Mouse (Mus musculus): ENCODE measurements around the gene Aoah. TPM values are rescaled to one million over a fixed set of nuclear protein-coding genes. Genes with fewer than 3 reads are reported as not detected.

Aoah gene
- 0.23 TPM in 1 of 2 replicates, not detected in the other for polyA plus RNA-seq (2011; ENCODE audit: insufficient read length, low read depth, missing spikeins)

DNA sequence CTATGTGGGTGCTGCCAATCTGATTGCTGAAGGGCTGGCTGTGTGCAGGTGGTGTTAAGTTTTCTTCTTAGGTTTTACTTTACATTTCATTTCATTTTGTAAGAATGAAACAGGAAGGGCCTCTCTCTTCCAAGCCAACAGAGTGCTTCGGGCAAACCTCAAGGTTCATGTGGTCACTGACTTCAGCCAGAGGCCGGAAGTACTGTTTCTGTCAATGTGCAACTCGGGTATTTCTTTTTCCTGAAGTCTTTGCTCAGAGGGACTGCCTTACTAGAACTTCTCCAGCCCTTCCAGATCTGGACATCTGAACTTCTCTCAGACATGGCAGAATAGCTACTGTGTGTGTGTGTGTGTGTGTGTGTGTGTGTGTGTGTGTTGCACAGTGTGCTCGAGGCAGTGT is at the start of gene Aoah:
TSS of gene Aoah (plus strand) at position 213 of the 400 bp plus-strand sequence.
- Histone ChIP-seq H3K4me1 (ENCODE audit: control insufficient read depth, insufficient read depth, low read length) (no peaks in the 10 kb centered on the region), H3K27ac (ENCODE audit: insufficient read depth, low read length) (no peak within 1 kb of the TSS), H3K4me3 (ENCODE audit: insufficient read depth, low read length) (no peak within 1 kb of the TSS)
- TF ChIP-seq POLR2A (IDR thresholded peaks at IDR 0.05; ENCODE audit: low read depth, low read length) (no peak), CTCF (IDR thresholded peaks at IDR 0.05; ENCODE audit: borderline replicate concordance, insufficient read depth, low read length) (no peak)

DNA sequence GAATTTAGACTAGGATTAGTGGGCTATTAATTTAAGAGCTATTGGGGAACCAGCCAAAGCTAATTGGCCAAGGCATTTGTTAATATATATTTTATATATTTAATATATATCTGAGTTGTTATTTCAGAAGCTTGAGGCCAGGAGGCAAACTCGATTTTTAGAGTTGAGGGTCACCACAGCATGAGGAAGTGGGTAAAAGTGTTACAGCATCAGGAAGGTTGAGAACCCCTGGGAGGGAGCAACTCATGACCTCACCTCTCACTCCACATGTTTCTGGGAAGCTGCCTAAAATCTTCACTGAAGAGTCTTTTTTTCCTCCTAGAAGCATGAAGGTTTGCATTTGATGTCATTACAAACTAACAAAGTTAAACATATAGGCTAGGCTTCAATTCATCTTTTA is 39.1 kb upstream of the Aoah start:
- Histone ChIP-seq H3K4me3 (ENCODE audit: insufficient read depth, low read length) (no peak overlapping the region), H3K27ac (ENCODE audit: insufficient read depth, low read length) (no peak overlapping the region), H3K4me1 (ENCODE audit: control insufficient read depth, insufficient read depth, low read length) (no peaks in the 10 kb centered on the region)
- no peak for TF ChIP-seq POLR2A (IDR thresholded peaks at IDR 0.05; ENCODE audit: low read depth, low read length)
- TF ChIP-seq CTCF (IDR thresholded peaks at IDR 0.05; ENCODE audit: borderline replicate concordance, insufficient read depth, low read length) = no peak

DNA sequence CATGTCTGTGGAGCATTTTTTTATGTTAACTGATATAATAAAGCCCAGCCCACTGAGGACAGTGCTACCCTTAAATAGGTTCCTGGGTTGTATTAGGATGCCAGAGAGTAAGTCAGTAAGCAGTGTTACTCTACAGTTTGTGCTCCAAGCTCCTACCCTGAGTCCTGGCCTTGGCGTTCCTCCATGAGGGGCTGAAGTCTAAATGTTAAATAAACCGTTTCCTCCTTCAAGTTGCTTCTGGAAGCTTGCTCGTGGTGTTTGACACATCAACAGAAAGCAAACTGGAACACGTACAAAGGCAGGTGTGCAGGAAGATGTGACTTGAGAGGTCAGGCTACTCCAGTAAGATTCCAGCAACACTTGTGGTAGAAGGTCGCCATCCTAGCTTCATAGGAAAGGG is 10.3 kb upstream of the Aoah start:
- H3K27ac ChIP-seq (ENCODE audit: insufficient read depth, low read length) = no peak overlapping the region
- no peak overlapping the region for H3K4me3 ChIP-seq (ENCODE audit: insufficient read depth, low read length)
- no peaks in the 10 kb centered on the region for H3K4me1 ChIP-seq (ENCODE audit: control insufficient read depth, insufficient read depth, low read length)
- TF ChIP-seq POLR2A (IDR thresholded peaks at IDR 0.05; ENCODE audit: low read depth, low read length) (no peak), CTCF (IDR thresholded peaks at IDR 0.05; ENCODE audit: borderline replicate concordance, insufficient read depth, low read length) (no peak)

DNA sequence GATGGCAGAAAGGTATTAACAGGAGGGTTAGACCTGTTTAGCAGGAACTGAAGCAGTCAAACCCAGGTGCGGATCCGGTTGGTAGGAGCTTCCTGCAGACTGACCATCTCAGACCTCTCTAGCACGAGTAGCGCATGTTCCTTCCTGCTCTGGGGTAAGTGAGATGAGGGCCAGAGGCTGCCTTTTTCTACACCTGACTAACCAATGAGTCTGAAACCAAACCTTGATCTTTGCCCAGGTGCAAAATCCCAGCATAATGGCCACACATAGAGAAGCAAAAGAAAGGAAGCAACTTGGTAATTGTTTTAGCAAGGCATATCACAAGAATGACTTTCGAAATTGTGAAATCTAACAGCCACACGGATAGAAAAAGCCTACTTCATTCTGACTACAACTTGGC is 9.9 kb upstream of the Aoah start:
- Histone ChIP-seq H3K27ac (ENCODE audit: insufficient read depth, low read length) (no peak overlapping the region), H3K4me1 (ENCODE audit: control insufficient read depth, insufficient read depth, low read length) (no peaks in the 10 kb centered on the region), H3K4me3 (ENCODE audit: insufficient read depth, low read length) (no peak overlapping the region)
- TF ChIP-seq POLR2A (IDR thresholded peaks at IDR 0.05; ENCODE audit: low read depth, low read length) (no peak), CTCF (IDR thresholded peaks at IDR 0.05; ENCODE audit: borderline replicate concordance, insufficient read depth, low read length) (no peak)

DNA sequence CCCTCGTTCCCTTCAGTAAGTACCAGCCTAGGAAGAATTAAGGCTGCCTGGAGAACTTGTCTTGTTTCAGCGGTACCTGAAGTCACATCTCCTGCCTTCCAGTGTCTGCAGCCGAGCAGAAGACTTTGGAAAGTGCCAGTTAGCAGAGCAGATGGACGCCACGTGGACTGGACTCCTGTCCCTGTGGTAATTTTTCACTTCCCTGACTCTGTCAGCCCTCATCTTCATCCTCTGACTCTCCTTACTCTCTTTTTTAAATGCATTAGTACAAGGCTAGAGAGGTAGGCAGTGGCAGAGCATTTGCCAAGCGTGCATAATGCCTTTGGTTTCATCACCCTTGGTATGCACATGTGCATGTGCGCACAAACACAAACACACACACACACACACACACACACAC is 8.0 kb upstream of the Aoah start:
- H3K4me3 ChIP-seq (ENCODE audit: insufficient read depth, low read length) = no peak overlapping the region
- no peak for TF ChIP-seq POLR2A (IDR thresholded peaks at IDR 0.05; ENCODE audit: low read depth, low read length)
- TF ChIP-seq CTCF (IDR thresholded peaks at IDR 0.05; ENCODE audit: borderline replicate concordance, insufficient read depth, low read length) = no peak
- H3K27ac ChIP-seq (ENCODE audit: insufficient read depth, low read length) = no peak overlapping the region
- no peaks in the 10 kb centered on the region for H3K4me1 ChIP-seq (ENCODE audit: control insufficient read depth, insufficient read depth, low read length)

DNA sequence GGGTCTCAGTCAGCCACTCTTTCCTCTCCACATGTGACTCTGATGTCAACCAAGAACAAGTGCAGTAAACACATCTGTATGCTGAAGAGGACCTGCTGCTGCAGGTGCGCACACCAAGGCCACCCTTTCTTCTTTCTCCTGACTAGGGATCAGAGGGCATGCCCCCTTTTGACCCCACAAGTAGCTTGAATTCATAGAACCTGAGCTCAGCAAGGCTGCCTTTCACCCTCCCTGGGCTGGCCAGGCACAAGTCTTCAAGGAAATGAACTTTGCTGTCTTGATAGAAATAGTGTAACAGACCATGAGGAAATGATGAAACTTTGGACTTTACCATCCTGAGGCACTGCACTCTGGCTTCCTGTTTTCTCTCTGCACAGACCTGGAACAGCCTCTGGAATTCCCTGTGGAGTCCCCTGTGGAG is 7.1 kb upstream of the Aoah start:
- H3K27ac ChIP-seq (ENCODE audit: insufficient read depth, low read length) = no peak overlapping the region
- TF ChIP-seq POLR2A (IDR thresholded peaks at IDR 0.05; ENCODE audit: low read depth, low read length) = no peak
- TF ChIP-seq CTCF (IDR thresholded peaks at IDR 0.05; ENCODE audit: borderline replicate concordance, insufficient read depth, low read length) = no peak
- no peak overlapping the region for H3K4me3 ChIP-seq (ENCODE audit: insufficient read depth, low read length)
- no peaks in the 10 kb centered on the region for H3K4me1 ChIP-seq (ENCODE audit: control insufficient read depth, insufficient read depth, low read length)

DNA sequence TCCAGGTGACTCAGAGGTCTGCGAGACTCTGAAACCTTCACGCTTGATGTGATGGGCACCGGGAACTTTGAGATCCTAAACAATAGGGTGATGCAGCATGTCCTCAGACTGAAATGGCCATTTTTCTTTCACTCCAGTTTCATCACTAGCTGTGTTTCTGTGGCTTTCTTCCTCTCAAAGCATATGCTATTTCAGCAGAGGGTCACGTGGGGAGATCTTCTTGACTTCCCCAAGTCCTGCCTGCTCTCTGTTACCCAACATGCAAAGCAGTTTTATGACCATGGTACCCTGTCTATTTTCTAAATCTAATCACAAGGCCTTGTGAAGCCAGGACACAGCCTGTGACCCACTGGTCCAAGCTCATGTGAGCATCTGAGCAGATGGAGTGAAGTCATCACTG is 6.0 kb upstream of the Aoah start:
- TF ChIP-seq CTCF (IDR thresholded peaks at IDR 0.05; ENCODE audit: borderline replicate concordance, insufficient read depth, low read length) (no peak), POLR2A (IDR thresholded peaks at IDR 0.05; ENCODE audit: low read depth, low read length) (no peak)

DNA sequence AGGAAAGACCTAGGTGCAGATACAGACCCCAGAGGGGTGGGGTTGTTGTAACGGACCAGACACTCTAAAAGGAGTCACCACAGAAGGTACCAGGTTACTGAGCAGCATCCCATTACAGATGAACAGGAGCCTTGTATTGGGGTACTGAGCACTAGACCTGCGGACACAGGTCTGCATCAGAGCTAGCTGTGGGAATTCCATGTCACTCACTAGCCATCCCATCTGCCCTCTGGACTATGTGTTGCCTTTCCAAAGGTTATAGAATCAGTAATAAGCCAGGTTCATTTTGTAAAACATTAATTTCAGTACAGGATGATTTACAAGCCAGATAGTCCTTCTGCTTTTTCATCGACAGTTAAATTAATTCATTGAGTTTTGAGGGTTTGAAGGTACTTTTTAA is 2.7 kb downstream of the Aoah start:
- H3K27ac ChIP-seq (ENCODE audit: insufficient read depth, low read length) = no peak overlapping the region

More for the DNA sequence above, 6.0 kb upstream of the Aoah start:
- Histone ChIP-seq H3K4me1 (ENCODE audit: control insufficient read depth, insufficient read depth, low read length) (no peaks in the 10 kb centered on the region), H3K27ac (ENCODE audit: insufficient read depth, low read length) (no peak overlapping the region), H3K4me3 (ENCODE audit: insufficient read depth, low read length) (no peak overlapping the region)

DNA sequence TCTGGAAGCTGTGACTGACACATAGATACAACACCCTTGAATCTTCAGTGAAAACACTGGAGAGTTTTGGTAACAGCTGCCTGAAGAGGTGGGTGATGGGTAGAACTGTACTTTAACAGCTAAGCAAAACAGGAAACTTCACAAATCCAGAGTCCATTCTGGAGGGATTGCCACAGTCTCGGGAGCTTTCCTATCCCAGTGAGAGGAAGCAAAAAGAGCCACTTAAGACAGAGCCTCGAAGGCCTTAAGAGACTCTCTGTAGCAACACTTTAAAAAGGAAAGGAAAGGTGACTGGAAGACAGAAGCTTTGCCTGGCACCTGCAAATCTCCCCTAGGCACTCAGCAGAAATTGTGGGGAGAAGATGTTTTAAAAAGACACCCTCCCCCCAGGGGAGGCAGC is 4.6 kb downstream of the Aoah start:
- no peak for TF ChIP-seq CTCF (IDR thresholded peaks at IDR 0.05; ENCODE audit: borderline replicate concordance, insufficient read depth, low read length)
- no peak for TF ChIP-seq POLR2A (IDR thresholded peaks at IDR 0.05; ENCODE audit: low read depth, low read length)
- Histone ChIP-seq H3K27ac (ENCODE audit: insufficient read depth, low read length) (no peak overlapping the region), H3K4me3 (ENCODE audit: insufficient read depth, low read length) (no peak overlapping the region), H3K4me1 (ENCODE audit: control insufficient read depth, insufficient read depth, low read length) (no peaks in the 10 kb centered on the region)

More for the DNA sequence above, 2.7 kb downstream of the Aoah start:
- TF ChIP-seq POLR2A (IDR thresholded peaks at IDR 0.05; ENCODE audit: low read depth, low read length) (no peak), CTCF (IDR thresholded peaks at IDR 0.05; ENCODE audit: borderline replicate concordance, insufficient read depth, low read length) (no peak)
- H3K4me3 ChIP-seq (ENCODE audit: insufficient read depth, low read length) = no peak overlapping the region
- no peaks in the 10 kb centered on the region for H3K4me1 ChIP-seq (ENCODE audit: control insufficient read depth, insufficient read depth, low read length)

DNA sequence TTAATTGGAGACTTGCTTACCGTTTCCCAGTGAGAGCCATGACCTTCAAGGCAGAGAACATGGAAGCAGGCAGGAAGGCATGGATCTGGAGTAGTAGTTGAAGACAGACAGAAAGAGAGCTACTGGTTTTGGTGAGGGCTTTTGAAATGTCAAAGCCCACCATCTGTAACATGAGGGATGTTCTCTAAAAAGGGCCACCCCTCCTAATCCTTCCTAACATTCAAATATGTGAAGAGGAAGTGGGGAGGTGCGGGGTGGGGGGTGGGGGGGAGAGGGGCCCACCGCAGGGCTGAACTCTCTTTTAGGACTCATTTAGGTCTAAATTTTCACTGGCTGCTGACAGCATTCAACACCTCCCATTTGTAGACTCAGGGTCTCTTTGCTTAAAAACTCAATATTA is 5.9 kb downstream of the Aoah start:
- TF ChIP-seq CTCF (IDR thresholded peaks at IDR 0.05; ENCODE audit: borderline replicate concordance, insufficient read depth, low read length) (no peak), POLR2A (IDR thresholded peaks at IDR 0.05; ENCODE audit: low read depth, low read length) (no peak)
- no peak overlapping the region for H3K4me3 ChIP-seq (ENCODE audit: insufficient read depth, low read length)
- H3K4me1 ChIP-seq (ENCODE audit: control insufficient read depth, insufficient read depth, low read length) = no peaks in the 10 kb centered on the region
- H3K27ac ChIP-seq (ENCODE audit: insufficient read depth, low read length) = no peak overlapping the region

DNA sequence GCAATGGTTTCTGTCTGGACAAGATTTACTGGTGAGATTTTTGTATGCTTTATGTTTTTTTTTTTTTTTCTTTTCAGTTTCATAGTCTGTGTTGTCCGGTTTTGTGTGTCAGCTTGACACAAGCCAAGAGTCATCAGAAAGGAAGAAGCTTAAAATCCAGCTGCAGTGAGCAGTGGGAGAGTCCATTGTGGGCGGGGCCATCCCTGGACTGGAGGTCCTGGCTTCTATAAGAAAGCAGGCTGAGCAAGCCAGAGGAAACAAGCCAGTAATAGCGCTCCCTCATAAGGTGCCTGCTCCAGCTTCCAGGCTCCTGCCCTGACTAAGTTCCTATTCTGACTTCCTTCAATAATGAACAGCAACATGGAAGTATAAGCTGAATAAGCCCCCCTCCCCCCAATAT is 6.7 kb downstream of the Aoah start:
- Histone ChIP-seq H3K27ac (ENCODE audit: insufficient read depth, low read length) (no peak overlapping the region), H3K4me1 (ENCODE audit: control insufficient read depth, insufficient read depth, low read length) (no peaks in the 10 kb centered on the region), H3K4me3 (ENCODE audit: insufficient read depth, low read length) (no peak overlapping the region)
- TF ChIP-seq POLR2A (IDR thresholded peaks at IDR 0.05; ENCODE audit: low read depth, low read length) (no peak), CTCF (IDR thresholded peaks at IDR 0.05; ENCODE audit: borderline replicate concordance, insufficient read depth, low read length) (no peak)

Data from embryonic fibroblast, embryonic 13.5 days (primary cell).